Mouse (Mus musculus) olfactory bulb, adult 2 months (tissue): Measurements from ENCODE around the gene Nvl.

ENCODE experiments used
- CTCF ChIP-seq: fragments of 200-500 bp; IDR thresholded peaks from 2 replicates; pipeline ENCODE4 v1.5.1; 2012; ENCODE audit warnings: low read depth, mild to moderate bottlenecking, low read length, moderate library complexity; ENCODE audit not compliant: insufficient read depth
- POLR2A ChIP-seq: fragments of 200-500 bp; IDR thresholded peaks from 2 replicates; pipeline ENCODE4 v1.6.1; 2012; ENCODE audit warnings: mild to moderate bottlenecking, low read depth, low read length, moderate library complexity; ENCODE audit not compliant: insufficient read depth

DNA sequence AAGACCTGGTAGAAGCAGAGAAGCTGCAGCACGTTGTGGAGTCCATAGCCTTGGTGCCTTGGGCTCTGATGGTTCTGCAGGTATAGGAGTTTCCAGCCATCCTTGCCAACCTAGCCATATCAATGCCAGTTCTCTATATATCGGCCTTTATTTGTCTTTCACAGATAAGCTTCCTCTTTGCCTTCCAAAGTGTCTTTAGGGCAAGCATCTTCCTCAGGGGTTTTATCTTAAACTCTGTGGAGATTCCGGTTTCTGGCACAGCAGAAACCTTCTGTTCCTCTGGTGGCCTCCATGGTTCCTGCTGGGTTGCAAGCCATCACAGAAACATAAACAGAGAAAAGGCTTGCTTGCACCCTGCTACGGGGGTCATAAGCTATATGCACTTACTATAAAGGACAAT is 91.1 kb downstream of the Nvl start:
- TF ChIP-seq CTCF (no peak), POLR2A (no peak)
